In genomic region chr10:76764927-76765326, GRCm38 (mm10) we compare ENCODE assay signal across 21 mouse cellular contexts.
"Had no signal": no experiment of that assay in that cellular context is flagged by ENCODE, and none has a peak within 500 bp of the region (broad histone marks: within the 10 kb centered on the region; RNA-seq: fewer than 3 reads in every experiment).

No protein-coding gene starts in this region.

- H3K27ac ChIP-seq: kidney, embryonic 15.5 days; left cerebral cortex, adult 2 months; limb, embryonic 12.5 days; limb, embryonic 15.5 days; liver, embryonic 14.5 days; macrophage; midbrain, embryonic 13.5 days; neural tube, embryonic 12.5 days; neural tube, embryonic 15.5 days had no signal

- DNase-seq: kidney, adult 11 months; kidney, adult 8-10 months; kidney, postnatal 10 days; kidney, postnatal 36 days; layer of hippocampus, postnatal 36 days; lung, embryonic 14.5 days; right cerebral cortex, adult 18-20 months; right cerebral cortex, postnatal 14 days; thymus, postnatal 14 days had no signal

- H3K4me2 ChIP-seq: kidney, embryonic 15.5 days; limb, embryonic 12.5 days; limb, embryonic 15.5 days; liver, embryonic 11.5 days; lung, embryonic 14.5 days; midbrain, embryonic 13.5 days; neural tube, embryonic 12.5 days; neural tube, embryonic 15.5 days had no signal

- H3K27me3 ChIP-seq: kidney, embryonic 15.5 days; limb, embryonic 12.5 days; limb, embryonic 15.5 days; midbrain, embryonic 13.5 days; neural tube, embryonic 12.5 days; neural tube, embryonic 15.5 days had no signal

- H3K9me3 ChIP-seq: kidney, embryonic 15.5 days; limb, embryonic 12.5 days; limb, embryonic 15.5 days; midbrain, embryonic 13.5 days; neural tube, embryonic 12.5 days; neural tube, embryonic 15.5 days had no signal

- H3K4me3 ChIP-seq: kidney, embryonic 15.5 days; left cerebral cortex, adult 2 months; limb, embryonic 12.5 days; limb, embryonic 15.5 days; midbrain, embryonic 13.5 days; neural tube, embryonic 12.5 days; neural tube, embryonic 15.5 days had no signal

- ATAC-seq: liver, postnatal 0 days; lung, postnatal 0 days; midbrain, embryonic 13.5 days had no signal

- H3K9ac ChIP-seq: kidney, embryonic 15.5 days; limb, embryonic 12.5 days; limb, embryonic 15.5 days; liver, embryonic 14.5 days; liver, postnatal 0 days; lung, embryonic 14.5 days; midbrain, embryonic 13.5 days; neural tube, embryonic 12.5 days; neural tube, embryonic 15.5 days had no signal

- H3K4me1 ChIP-seq: kidney, embryonic 15.5 days; limb, embryonic 12.5 days; limb, embryonic 15.5 days; midbrain, embryonic 13.5 days; neural tube, embryonic 12.5 days; neural tube, embryonic 15.5 days had no signal
